ENCODE assay signal across 1 mouse cellular context in the genomic region with DNA sequence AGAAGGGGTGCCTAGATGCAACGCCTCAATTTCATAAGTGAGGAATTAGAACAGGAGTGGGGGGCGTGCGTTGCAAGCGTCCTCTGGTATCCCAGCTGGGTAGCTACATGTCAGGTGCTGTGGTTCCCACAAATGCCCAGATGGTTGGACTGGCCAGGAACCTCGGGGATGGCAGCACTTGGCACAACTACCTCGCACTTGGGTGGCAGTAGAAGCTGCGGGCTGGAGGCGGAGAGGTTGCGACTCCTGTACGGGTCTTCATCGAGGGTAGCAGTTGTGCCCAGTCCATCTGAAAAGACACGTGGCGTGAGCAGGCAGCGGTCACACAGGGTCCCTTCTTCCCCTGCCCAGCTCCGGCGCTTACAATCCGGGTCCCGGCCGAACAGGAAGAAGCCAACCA.
TF ChIP-seq lines count a peak whose summit lies in the region.

No protein-coding gene starts in this region.

TF ChIP-seq in CH12.LX, 34 proteins besides CTCF, POLR2A, EP300 and RAD21 (continued from another document):
- TF ChIP-seq PAX5 (IDR thresholded peaks at IDR 0.05; ENCODE audit: low read length) (no peak), ZC3H11A (IDR thresholded peaks at IDR 0.05; ENCODE audit: low read depth, low read length) (no peak), NELFE (IDR thresholded peaks at IDR 0.05; ENCODE audit: low read depth, low read length) (no peak), POLR2AphosphoS2 (IDR thresholded peaks at IDR 0.05; ENCODE audit: low read depth, low read length) (no peak), CHD1 (IDR thresholded peaks at IDR 0.05; ENCODE audit: low read depth, low read length) (no peak), USF1 (IDR thresholded peaks at IDR 0.05; ENCODE audit: low read depth, low read length) (no peak), MAZ (IDR thresholded peaks at IDR 0.05; ENCODE audit: low read depth, low read length) (no peak), TBP (conservative IDR thresholded peaks at IDR 0.05; ENCODE audit: low read depth, low read length) (no peak), TCF12 (IDR thresholded peaks at IDR 0.05; ENCODE audit: low read depth, low read length) (no peak), MEF2A (IDR thresholded peaks at IDR 0.05; ENCODE audit: borderline replicate concordance, low read depth, low read length) (no peak), JUN (IDR thresholded peaks at IDR 0.05; ENCODE audit: insufficient read depth, low read depth, low read length) (no peak), MAX (IDR thresholded peaks at IDR 0.05; ENCODE audit: low read length) (no peak)
